Mouse (Mus musculus) MEL-GATA-1-ER (cell line): ENCODE data around the gene Rap2a.

Source experiments
- DNase-seq: peaks from one replicate; pipeline ENCODE4 v3.0.0-alpha.2; 2012; ENCODE audit warnings: low read depth; ENCODE audit errors: extremely low read depth

The Rap2a gene

GRCm38 (mm10) chr14:120499601-120500000 is 21.4 kb downstream of the Rap2a start:
- no peak for DNase-seq

DNA sequence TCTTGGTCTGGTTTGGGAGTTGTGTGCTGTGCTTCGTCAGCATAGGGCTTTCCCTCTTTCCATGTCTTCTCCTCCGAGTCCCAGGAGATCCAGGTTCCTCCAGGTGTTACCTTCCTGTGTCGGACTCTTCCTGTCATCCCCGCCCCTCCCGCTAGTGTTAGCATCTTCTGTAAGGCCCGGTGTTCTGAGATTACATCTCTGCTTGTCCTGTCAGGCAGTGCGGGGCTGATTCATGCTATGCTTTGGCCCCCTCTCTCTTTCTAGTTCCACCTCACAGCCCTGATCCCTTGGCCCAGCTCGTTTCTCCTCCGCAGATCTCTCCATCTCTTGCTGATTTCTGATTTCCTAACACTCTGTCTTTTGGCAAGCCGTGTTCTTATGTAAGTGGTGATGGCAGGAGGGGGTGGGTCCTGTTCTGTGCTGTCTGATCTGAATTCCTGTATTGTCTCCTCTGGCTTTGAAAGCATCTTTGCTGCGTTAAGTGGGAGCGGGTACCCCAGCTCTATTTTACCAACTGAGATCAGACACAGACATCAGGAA is 21.8 kb downstream of the Rap2a start:
- DNase-seq: no peak

DNA sequence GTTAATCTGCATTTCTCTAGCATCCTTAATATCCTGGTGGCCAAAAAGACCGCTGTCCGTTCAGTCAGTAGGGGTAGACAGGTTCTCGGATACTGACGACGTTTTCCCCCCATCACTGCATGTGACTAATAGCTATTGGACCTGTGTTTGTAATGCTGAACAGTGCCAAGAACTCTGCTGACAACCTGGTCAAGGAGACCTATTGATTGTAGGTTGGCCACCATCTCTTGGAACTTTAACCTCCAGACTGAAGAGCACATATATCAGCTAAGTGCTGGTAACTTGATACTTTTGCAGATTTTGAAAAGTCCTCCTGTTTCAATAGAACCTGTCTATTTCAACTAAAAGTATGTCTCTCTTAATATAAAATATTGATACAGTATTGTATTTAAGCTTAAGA is 22.5 kb downstream of the Rap2a start:
- DNase-seq: no peak

GRCm38 (mm10) chr14:120503641-120504040 is 25.4 kb downstream of the Rap2a start:
- DNase-seq: no peak

- no peak for DNase-seq
Measured at GRCm38 (mm10) chr14:120504423-120504822, 26.2 kb downstream of the Rap2a start.

GRCm38 (mm10) chr14:120504928-120505461 is 26.8 kb downstream of the Rap2a start:
- no peak for DNase-seq

GRCm38 (mm10) chr14:120505918-120506317 is 27.7 kb downstream of the Rap2a start:
- no peak for DNase-seq

DNA sequence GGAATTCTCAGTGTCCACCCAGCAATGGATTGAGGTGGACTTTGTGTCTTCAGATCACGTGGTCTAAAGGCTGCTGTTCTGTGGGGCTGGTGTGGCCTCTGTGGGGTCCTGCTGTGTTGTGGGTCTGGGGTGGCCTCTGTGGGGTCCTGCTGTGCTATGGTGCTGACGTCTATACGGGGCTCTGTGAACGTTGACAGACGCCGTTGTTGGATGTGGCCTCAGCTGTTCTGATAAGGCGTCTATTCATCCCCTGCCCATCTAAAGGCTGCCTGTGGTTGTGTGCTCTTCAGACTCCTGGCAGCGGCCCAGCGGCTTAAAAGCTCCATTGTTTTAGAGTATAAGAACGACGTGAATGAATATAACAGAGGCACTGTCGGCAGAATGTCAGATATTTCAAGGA is 29.3 kb downstream of the Rap2a start:
- DNase-seq: no peak

DNA sequence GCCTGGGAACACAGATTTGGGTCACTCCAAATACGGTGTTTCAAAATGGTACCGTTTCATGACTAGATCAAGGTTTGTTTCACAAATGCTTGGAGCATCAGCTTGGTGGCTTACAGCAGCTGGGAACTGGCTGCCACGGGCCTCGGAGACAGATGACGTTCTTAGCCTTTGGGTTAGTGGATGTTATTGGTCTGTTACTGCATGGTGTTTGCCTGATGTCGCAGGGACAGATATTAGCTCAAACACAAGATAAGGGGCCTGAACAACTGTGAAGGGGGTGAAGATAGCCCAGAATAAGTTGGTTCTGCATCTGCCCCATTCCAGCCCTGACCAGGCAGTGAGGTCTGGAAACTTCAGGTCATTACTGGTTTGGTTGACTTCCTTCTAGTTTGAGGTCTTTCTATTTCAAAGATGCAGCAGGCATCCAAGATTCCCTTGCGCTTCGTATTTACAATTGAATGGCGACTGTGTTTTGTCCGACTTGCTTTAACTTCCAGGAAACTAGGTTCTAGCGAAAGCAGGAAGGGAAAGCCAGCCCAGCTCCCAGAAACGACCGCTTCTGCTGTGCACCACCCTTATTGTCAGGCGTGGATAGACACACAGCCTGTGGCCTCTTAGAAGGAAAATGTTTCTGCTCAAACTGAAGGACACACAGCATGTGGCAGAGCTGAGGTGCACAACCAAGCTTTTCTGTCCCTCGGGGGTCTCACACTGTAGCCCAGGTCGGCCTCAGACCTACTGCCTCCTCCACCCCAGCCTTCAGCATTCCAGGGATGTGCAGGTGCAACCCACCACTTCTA is 30.5 kb downstream of the Rap2a start:
- no peak for DNase-seq

GRCm38 (mm10) chr14:120509366-120509640 is 31.1 kb downstream of the Rap2a start:
- no peak for DNase-seq

DNA sequence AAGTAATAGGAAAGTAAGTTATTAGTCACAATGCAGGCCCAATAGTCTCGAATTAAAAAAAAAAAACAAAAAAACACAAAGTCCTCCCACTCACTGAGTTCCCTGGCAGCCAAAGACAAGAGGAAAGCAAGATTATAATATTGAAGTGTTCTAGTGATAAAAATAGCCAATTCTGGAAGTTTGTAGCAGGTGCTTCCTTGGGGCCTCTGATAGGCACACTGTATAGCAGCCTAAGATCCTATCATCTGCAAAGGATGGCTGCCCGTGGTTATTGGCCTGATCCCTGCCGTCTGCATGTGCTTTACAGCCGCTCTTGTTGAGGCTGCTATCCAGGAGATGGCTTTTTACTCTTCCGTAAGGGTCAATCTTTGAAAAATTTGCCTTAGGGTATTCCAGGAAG is 33.6 kb downstream of the Rap2a start:
- DNase-seq: no peak

DNA sequence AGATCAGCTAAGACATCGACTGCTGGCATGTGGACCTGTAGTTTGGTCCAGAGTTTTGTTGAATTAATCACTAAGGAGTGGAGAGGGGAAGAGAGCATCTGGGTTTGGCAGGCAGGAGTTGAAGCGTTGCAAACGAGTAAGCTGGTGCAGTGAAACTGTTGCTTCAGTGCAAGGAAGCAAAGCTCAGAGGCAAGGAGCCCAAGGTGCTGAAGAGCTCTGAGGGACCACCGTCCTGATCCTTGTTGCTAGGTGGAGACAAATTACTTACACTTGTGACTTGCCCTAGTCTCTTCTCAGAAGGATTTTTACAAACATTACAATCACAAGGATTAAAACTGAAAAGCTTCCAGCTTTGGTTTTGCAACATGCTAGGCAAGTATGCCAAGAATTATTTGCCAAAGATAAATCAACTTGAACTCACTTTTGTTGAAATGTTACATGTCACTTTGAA is 36.6 kb downstream of the Rap2a start:
- DNase-seq: no peak

DNA sequence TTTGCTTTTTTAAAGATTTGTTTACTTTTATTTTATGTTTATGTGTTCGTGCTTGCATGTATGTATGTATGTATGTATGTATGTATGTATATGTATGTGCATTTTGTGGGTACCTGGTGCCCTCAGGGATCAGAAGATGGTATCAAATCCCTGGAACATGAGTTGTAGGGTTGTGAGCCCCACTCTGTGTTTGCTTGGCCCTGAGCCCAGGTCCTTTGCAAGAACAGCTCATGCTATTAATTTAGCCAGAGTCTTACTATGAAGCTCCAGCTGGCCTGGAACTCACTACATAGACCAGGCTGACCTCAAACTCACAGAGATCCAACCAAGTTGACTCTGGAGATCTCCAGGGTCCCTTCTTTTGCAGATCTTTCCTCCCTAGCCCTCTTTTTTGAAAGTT is 37.1 kb downstream of the Rap2a start:
- no peak for DNase-seq

DNA sequence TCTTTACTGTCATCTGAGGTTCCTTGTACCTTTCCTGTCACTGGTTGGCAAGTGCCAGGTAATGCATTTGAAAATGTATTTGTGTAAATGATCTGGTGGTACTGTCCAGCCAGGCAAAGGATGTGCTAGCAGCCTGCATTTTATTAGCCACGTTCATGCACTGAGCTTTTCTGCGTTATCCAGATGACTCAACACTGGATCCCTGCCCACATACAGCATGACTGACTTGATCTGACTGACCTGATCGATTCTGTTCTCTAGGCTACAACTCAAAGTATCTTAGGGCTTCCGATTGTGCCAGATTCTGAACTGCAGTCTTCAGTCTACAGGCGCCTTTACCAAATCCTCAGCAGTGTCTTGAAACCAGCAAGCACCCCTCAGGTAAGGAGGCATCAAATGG is 40.5 kb downstream of the Rap2a start:
- DNase-seq: no peak

DNA sequence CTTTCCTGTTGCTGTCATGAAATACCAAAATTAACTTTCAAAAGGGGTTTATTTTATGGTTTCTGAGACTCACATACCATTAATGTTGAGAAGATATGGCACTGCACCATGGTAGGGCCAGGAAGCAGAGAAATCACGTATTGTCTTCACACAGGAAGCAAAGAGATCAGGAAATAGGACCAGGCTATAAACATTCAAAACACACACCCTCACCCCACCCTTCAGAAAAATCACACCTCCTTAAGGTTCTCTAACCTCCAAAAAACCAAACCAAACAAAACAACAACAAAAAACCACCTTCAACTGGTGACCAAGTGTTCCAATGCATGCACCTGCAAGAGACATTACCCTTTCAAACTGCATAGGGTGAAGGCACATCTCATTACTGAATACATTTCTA is 41.7 kb downstream of the Rap2a start:
- no peak for DNase-seq

- no peak for DNase-seq
Measured at GRCm38 (mm10) chr14:120520843-120521242, 42.6 kb downstream of the Rap2a start.

DNA sequence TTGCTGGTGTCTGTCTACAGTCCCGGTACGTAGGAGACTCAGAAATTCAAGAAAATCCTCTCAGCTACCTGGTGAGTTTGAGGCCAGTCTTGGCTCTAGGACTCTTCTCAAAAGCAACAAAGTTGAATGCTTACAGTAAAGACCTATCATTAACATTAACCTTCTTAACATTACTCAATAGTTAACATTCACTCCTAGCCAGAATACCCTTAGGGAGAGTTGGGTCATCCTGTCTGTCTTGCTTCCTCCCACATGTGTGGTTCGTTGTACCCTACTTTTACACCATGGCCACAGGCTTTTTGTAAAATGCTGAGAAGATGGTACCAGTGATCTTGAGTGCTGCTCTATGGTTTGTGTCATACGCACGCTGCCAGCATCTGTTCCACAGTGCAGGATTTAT is 45.1 kb downstream of the Rap2a start:
- DNase-seq: no peak

DNA sequence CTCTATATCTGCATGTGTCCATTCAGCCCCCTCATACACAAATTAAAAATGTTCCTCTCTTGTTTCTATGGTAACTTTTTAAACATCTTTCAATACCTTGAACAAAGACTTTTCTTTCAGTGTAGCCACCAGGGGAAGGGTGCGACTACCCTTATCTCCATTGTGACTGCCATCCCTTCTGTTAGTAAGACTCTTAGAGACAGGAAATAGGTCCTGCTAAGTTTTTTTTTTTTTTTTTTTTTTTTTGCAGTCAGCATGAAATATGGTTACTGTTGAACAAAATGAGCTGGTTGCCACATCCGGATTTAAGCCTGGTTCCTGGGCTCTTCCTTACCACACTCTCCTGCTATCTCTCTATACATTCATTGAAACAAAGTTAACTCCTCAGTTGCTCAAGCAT is 47.4 kb downstream of the Rap2a start:
- DNase-seq: no peak

DNA sequence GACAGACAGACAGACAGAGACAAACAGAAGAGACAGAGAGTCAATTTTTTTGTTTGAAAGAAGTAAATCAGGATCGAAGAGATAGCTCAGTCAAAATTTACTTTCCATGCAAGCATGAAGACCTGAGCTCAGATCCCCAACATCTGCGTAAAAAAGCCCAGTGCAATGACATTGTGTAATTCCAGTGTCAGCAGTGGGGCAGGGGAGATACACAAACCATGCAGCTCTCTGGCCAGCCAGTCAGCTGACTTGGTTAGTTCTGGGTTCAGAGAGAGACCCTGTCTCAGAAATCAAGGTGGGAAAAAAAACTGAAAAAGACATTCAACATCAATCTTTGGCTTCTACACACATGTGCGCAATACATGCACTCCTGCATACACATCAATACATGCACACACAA is 55.1 kb downstream of the Rap2a start:
- no peak for DNase-seq

DNA sequence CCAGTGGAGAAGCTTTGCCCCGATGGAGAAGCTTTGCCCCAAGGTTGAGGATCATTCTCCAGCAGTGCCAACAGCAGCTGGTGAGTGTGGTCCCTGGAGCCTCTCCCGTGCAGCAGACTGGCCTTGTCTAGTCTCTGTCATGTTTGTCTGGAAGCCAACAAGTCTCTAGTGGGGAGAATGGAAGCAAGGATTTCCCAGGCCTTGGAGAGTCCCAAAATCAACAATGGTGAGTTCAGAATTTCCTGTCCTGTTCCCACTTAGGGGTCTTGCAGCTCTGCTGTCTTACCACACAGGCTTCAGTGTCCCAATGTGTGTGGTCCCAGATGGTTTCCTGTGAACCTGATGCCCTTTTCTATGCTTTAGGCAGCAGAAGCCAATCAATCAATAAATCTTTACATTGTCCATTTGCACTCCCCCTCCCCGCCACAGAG is 56.6 kb downstream of the Rap2a start:
- DNase-seq: no peak

DNA sequence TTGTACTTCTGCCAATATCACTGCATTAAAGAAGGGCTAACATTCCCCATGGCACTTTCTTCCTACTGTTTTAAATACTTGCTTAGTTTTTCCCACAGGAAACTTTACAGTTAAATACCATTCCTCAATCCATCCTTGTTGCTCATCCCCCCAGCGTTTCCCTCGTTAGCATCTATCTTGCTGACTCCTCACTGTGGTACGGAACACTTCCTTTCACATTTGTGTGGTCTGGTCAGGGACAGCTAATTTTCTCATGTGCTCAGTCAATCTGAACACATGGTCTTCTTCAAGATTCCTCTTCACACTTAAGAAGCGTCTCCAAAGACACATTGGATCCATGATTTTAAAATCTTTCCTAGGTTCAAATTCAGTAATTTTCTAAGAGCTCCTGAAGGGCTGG is 57.2 kb downstream of the Rap2a start:
- DNase-seq: no peak

GRCm38 (mm10) chr14:120535924-120536323 is 57.7 kb downstream of the Rap2a start:
- DNase-seq: no peak

- no peak for DNase-seq
Measured at GRCm38 (mm10) chr14:120539128-120539527, 60.9 kb downstream of the Rap2a start.
